Mouse (Mus musculus): ENCODE measurements around the gene Washc3.

Gene Washc3

GRCm38 (mm10) chr10:88255556-88255955 lies 54.7 kb downstream of the Washc3 start:
- no peak for DNase-seq (ENCODE audit: low spot score)

GRCm38 (mm10) chr10:88260309-88260708 lies 59.4 kb downstream of the Washc3 start:
- no peak for DNase-seq (ENCODE audit: low spot score)

- no peak for DNase-seq (ENCODE audit: low spot score)
Observed at GRCm38 (mm10) chr10:88261186-88261585, 60.3 kb downstream of the Washc3 start.

- no peak for DNase-seq (ENCODE audit: low spot score)
Observed at GRCm38 (mm10) chr10:88263383-88263782, 62.5 kb downstream of the Washc3 start.

GRCm38 (mm10) chr10:88274045-88274444 lies 73.2 kb downstream of the Washc3 start:
- DNase-seq (ENCODE audit: low spot score): no peak

GRCm38 (mm10) chr10:88281699-88282098 lies 80.8 kb downstream of the Washc3 start:
- DNase-seq (ENCODE audit: low spot score): no peak

- no peak for DNase-seq (ENCODE audit: low spot score)
Observed at GRCm38 (mm10) chr10:88284343-88284990, 83.6 kb downstream of the Washc3 start.

GRCm38 (mm10) chr10:88287261-88287660 lies 86.4 kb downstream of the Washc3 start:
- no peak for DNase-seq (ENCODE audit: low spot score)

- DNase-seq (ENCODE audit: low spot score): no peak
Observed at GRCm38 (mm10) chr10:88288061-88288460, 87.2 kb downstream of the Washc3 start.

- no peak for DNase-seq (ENCODE audit: low spot score)
Observed at GRCm38 (mm10) chr10:88295091-88295490, 94.2 kb downstream of the Washc3 start.
